Mouse (Mus musculus): ENCODE measurements around the gene Sbk2. TPM values are rescaled to one million over a fixed set of nuclear protein-coding genes. Genes with fewer than 3 reads are reported as not detected.

The Sbk2 gene
- polyA plus RNA-seq, 1 experiment from 2014 or later: not detected

- no peak within 1 kb of the TSS for H3K4me3 ChIP-seq (ENCODE audit: low read depth, low read length)
Measured at GRCm38 (mm10) chr7:4925441-4926381, 38.5 kb downstream of the Sbk2 start, which contains the start of gene Ssc5d. Gene Ssc5d (plus strand): TSS chr7:4925785.

DNA sequence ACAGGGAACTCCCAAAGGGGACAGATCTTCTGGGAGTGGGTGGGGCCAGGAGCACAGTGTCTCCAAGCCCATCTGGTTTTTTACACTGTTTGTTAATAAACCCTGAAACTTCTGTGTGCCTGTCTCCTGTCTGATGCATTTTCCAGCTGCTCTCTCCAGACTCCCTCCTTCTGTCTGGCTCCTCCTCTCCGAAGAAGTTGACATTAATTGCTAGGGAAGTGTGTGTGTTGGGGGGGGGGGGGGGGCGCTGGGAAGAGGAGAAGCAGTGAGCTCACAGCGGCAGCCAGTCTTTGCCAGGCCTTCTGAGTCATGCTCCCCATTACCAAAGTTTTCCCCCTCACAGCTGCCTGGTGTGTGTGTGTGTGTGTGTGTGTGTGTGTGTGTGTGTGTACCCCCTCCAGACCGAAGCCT is 39.3 kb downstream of the Sbk2 start:
- WGBS: 18% methylated on average over 2 of the region's 4 CpGs
- peak overlapping the region; percentile 45 for H3K9ac ChIP-seq (ENCODE audit: low read length)
- H3K27ac ChIP-seq (ENCODE audit: low read depth, low read length): peak overlapping the region; percentile 98; the same call in 1 of the 2 replicates
- ATAC-seq (ENCODE audit: low FRiP score): no peak
- H3K4me1 ChIP-seq (ENCODE audit: control insufficient read depth, insufficient read depth, low read length): peaks cover 62% of the 10 kb centered on the region
- no peaks in the 10 kb centered on the region for H3K9me3 ChIP-seq (ENCODE audit: control insufficient read depth, low read length)
- H3K4me3 ChIP-seq (ENCODE audit: low read depth, low read length): no peak overlapping the region
- no peak overlapping the region; the same call in 1 of the 2 replicates for H3K4me2 ChIP-seq
- no peaks in the 10 kb centered on the region; the same call in 1 of the 2 replicates for H3K27me3 ChIP-seq (ENCODE audit: control insufficient read depth, insufficient read depth, low read length)
- DNase-seq (ENCODE audit: low spot score, missing footprints): no peak
- peaks cover 6% of the 10 kb centered on the region for H3K36me3 ChIP-seq (ENCODE audit: control insufficient read depth, insufficient read depth, low read length)

More at GRCm38 (mm10) chr7:4925441-4926381, 38.5 kb downstream of the Sbk2 start, which contains the start of gene Ssc5d:
- DNase-seq (ENCODE audit: low spot score, missing footprints) (peak; percentile 90), ATAC-seq (ENCODE audit: low FRiP score) (peak; percentile 43)
- no peaks in the 10 kb centered on the region; the same call in 1 of the 2 replicates for H3K36me3 ChIP-seq (ENCODE audit: control insufficient read depth, insufficient read depth, low read length)
- no peaks in the 10 kb centered on the region; the same call in 1 of the 2 replicates for H3K27me3 ChIP-seq (ENCODE audit: control insufficient read depth, insufficient read depth, low read length)
- no peaks in the 10 kb centered on the region for H3K9me3 ChIP-seq (ENCODE audit: control insufficient read depth, low read length)
- 4% methylated on average over 6 of the region's 6 CpGs for WGBS
- peak within 1 kb of the TSS; percentile 98 for H3K27ac ChIP-seq (ENCODE audit: low read depth, low read length)
- H3K4me1 ChIP-seq (ENCODE audit: control insufficient read depth, insufficient read depth, low read length): peaks cover 59% of the 10 kb centered on the region
- peak within 1 kb of the TSS; percentile 10; the same call in 1 of the 2 replicates for H3K4me2 ChIP-seq
- peak within 1 kb of the TSS; percentile 45 for H3K9ac ChIP-seq (ENCODE audit: low read length)

DNA sequence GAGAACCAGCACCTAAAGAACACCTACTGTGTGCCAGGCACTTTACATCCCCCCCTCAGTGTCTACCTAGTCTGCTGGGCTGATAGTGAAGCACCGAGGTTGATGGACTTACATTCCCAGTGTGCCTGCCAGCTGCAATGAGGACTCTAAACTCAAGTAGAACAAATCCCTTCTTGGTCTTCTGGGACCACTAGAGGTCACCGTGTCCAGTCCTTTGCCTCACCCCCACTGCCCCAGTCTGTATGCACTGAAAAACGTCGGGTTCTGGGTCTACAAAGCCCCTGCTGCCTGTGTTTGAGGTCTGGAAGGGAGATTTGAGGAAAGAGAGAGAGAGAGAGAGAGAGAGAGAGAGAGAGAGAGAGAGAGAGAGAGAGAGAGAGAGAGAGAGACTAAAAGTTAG is 39.7 kb downstream of the Sbk2 start:
- H3K4me2 ChIP-seq: peak overlapping the region; percentile 93
- H3K4me1 ChIP-seq (ENCODE audit: control insufficient read depth, insufficient read depth, low read length): peaks cover 62% of the 10 kb centered on the region
- H3K27me3 ChIP-seq (ENCODE audit: control insufficient read depth, insufficient read depth, low read length): no peaks in the 10 kb centered on the region; the same call in 1 of the 2 replicates
- ATAC-seq (ENCODE audit: low FRiP score): no peak
- peak overlapping the region; percentile 98 for H3K27ac ChIP-seq (ENCODE audit: low read depth, low read length)
- WGBS: 4% methylated on average over 4 of the region's 4 CpGs
- peak overlapping the region; percentile 35 for H3K4me3 ChIP-seq (ENCODE audit: low read depth, low read length)
- H3K9me3 ChIP-seq (ENCODE audit: control insufficient read depth, low read length): no peaks in the 10 kb centered on the region
- DNase-seq (ENCODE audit: low spot score, missing footprints): peak; percentile 91
- peaks cover 10% of the 10 kb centered on the region for H3K36me3 ChIP-seq (ENCODE audit: control insufficient read depth, insufficient read depth, low read length)
- peak overlapping the region; percentile 74 for H3K9ac ChIP-seq (ENCODE audit: low read length)

DNA sequence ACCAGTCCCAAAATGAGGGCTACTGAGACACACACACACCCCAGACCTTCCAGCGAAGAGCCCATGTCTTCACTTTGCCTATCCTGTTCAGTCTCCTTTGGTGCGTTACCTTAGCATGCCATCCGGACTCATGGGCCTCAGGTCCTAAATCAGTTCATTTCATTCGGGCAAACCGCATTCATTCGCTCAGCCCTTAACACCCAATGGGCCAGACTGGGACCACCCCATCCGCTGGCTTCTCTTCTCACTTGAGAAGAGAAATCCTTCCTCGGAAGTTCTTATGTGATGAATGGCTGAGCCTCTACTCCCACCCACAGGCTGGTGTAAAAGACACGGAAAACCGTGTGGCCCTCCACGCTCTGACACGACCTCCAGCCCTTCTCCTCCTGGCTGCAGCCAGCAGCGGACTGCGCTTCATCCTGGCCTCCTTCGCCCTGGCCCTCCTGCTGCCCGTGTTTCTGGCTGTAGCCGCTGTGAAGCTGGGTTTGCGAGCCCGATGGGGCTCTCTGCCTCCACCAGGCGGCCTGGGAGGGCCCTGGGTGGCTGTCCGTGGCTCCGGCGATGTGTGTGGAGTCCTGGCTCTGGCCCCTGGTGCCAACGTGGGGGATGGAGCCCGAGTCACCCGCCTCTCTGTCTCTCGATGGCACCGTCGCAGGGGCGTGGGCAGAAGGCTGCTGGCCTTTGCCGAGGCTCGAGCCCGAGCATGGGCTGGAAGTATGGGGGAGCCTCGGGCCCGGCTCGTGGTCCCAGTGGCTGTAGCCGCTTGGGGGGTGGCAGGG is 40.4 kb downstream of the Sbk2 start:
- Histone ChIP-seq H3K27me3 (ENCODE audit: control insufficient read depth, insufficient read depth, low read length) (no peaks in the 10 kb centered on the region; the same call in 1 of the 2 replicates), H3K27ac (ENCODE audit: low read depth, low read length) (peak overlapping the region; percentile 98), H3K36me3 (ENCODE audit: control insufficient read depth, insufficient read depth, low read length) (peaks cover 10% of the 10 kb centered on the region), H3K9me3 (ENCODE audit: control insufficient read depth, low read length) (no peaks in the 10 kb centered on the region), H3K4me1 (ENCODE audit: control insufficient read depth, insufficient read depth, low read length) (peaks cover 62% of the 10 kb centered on the region), H3K4me3 (ENCODE audit: low read depth, low read length) (peak overlapping the region; percentile 35), H3K4me2 (peak overlapping the region; percentile 93), H3K9ac (ENCODE audit: low read length) (peak overlapping the region; percentile 74)
- ATAC-seq (ENCODE audit: low FRiP score) (no peak), DNase-seq (ENCODE audit: low spot score, missing footprints) (peak; percentile 92)
- 4% methylated on average over 37 of the region's 37 CpGs for WGBS

- peak; percentile 97 for DNase-seq (ENCODE audit: low spot score, missing footprints)
- H3K4me3 ChIP-seq (ENCODE audit: low read depth, low read length): peak overlapping the region; percentile 35
- peak overlapping the region; percentile 98 for H3K27ac ChIP-seq (ENCODE audit: low read depth, low read length)
- peaks cover 62% of the 10 kb centered on the region for H3K4me1 ChIP-seq (ENCODE audit: control insufficient read depth, insufficient read depth, low read length)
- H3K36me3 ChIP-seq (ENCODE audit: control insufficient read depth, insufficient read depth, low read length): peaks cover 10% of the 10 kb centered on the region
- H3K27me3 ChIP-seq (ENCODE audit: control insufficient read depth, insufficient read depth, low read length): no peaks in the 10 kb centered on the region; the same call in 1 of the 2 replicates
- no peaks in the 10 kb centered on the region for H3K9me3 ChIP-seq (ENCODE audit: control insufficient read depth, low read length)
- peak; percentile 52 for ATAC-seq (ENCODE audit: low FRiP score)
- 1% methylated on average over 14 of the region's 14 CpGs for WGBS
- H3K9ac ChIP-seq (ENCODE audit: low read length): peak overlapping the region; percentile 74
- H3K4me2 ChIP-seq: peak overlapping the region; percentile 93
Measured at GRCm38 (mm10) chr7:4922931-4923565, 41.2 kb downstream of the Sbk2 start.

DNA sequence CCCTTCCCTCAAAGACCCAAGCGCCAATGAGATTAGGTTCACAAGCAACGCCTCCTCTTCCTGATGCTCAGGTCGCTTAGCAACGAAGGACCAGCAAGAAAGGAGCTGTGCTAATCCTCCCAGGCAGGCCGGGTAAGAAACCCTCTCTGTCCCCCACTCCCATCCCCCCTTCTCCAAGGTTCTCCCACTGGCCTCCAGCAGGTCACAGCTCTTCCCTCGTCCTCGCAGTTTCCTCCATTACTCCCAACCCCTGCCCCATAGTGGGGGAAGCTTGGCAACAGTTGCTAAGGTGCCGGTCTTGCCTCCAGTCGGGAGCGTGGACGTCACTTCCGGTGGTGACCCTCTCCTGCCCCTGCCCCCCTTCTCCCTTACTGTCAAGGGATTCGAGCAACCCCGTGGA is 41.7 kb downstream of the Sbk2 start:
- 0% methylated on average over 14 of the region's 14 CpGs for WGBS
- peak; percentile 83 for ATAC-seq (ENCODE audit: low FRiP score)

DNA sequence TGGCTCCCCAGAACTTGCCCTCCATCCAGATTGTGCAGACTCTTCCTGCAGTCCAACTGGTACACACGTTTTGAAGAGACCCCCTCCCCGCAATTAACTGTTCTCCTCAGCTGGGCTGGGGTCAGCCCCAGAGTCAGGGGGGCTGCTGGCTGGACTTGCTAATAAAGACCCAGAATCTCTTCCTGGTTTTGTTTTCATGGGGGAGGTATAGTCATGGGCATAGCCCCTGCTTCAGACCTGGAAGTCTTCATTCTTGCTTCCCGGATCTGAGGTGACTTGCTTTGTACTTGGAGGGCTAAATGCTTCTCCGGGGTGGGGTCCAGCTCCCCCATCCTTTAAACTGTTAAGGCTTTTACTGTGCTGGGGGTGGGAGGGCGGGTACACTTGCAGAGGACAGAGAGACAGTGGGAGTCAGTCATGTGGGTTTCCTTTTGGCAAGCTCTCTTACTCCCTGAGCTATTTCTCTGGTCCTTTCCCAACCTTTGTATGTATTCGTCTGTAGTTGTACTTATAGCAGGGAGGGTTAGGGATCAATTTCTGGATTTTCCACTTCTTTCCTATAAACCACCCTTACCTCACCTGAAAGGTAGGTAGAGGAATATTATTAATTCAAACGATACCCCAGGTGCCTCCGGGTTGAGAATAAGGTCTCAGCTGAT is 42.3 kb downstream of the Sbk2 start, which contains the start of gene Nat14:
Nat14 (plus strand) TSS at position 205 of the 659 bp plus-strand sequence.
- DNase-seq (ENCODE audit: low spot score, missing footprints): no peak
- WGBS: 31% methylated on average over 8 of the region's 8 CpGs
- peaks cover 59% of the 10 kb centered on the region for H3K4me1 ChIP-seq (ENCODE audit: control insufficient read depth, insufficient read depth, low read length)
- no peaks in the 10 kb centered on the region for H3K9me3 ChIP-seq (ENCODE audit: control insufficient read depth, low read length)
- no peak for ATAC-seq (ENCODE audit: low FRiP score)
- H3K4me3 ChIP-seq (ENCODE audit: low read depth, low read length): peak within 1 kb of the TSS; percentile 35
- H3K4me2 ChIP-seq: peak within 1 kb of the TSS; percentile 93
- H3K9ac ChIP-seq (ENCODE audit: low read length): peak within 1 kb of the TSS; percentile 74
- H3K36me3 ChIP-seq (ENCODE audit: control insufficient read depth, insufficient read depth, low read length): peaks cover 10% of the 10 kb centered on the region
- H3K27me3 ChIP-seq (ENCODE audit: control insufficient read depth, insufficient read depth, low read length): no peaks in the 10 kb centered on the region; the same call in 1 of the 2 replicates
- H3K27ac ChIP-seq (ENCODE audit: low read depth, low read length): peak within 1 kb of the TSS; percentile 98

More for the DNA sequence above, 41.7 kb downstream of the Sbk2 start:
- Histone ChIP-seq H3K9ac (ENCODE audit: low read length) (peak overlapping the region; percentile 74), H3K27me3 (ENCODE audit: control insufficient read depth, insufficient read depth, low read length) (no peaks in the 10 kb centered on the region; the same call in 1 of the 2 replicates), H3K4me3 (ENCODE audit: low read depth, low read length) (peak overlapping the region; percentile 35), H3K27ac (ENCODE audit: low read depth, low read length) (peak overlapping the region; percentile 98), H3K4me1 (ENCODE audit: control insufficient read depth, insufficient read depth, low read length) (peaks cover 62% of the 10 kb centered on the region), H3K4me2 (peak overlapping the region; percentile 93), H3K36me3 (ENCODE audit: control insufficient read depth, insufficient read depth, low read length) (peaks cover 10% of the 10 kb centered on the region), H3K9me3 (ENCODE audit: control insufficient read depth, low read length) (no peaks in the 10 kb centered on the region)
- peak; percentile 99 for DNase-seq (ENCODE audit: low spot score, missing footprints)
